Mouse (Mus musculus) C2C12 (cell line): ENCODE data around the gene Fetub. TPM values are rescaled to one million over a fixed set of nuclear protein-coding genes. Genes with fewer than 3 reads are reported as not detected.
A peak's percentile ranks its signal among the peaks of the same experiment; 100 is the strongest.

Source experiments
- H3K27me3 ChIP-seq: one replicate; pipeline ENCODE4 v1.6.1; 2011; ENCODE audit not compliant: control insufficient read depth, insufficient read depth, insufficient read length
- H3K36me3 ChIP-seq: one replicate; pipeline ENCODE4 v1.6.1; 2011; ENCODE audit not compliant: control insufficient read depth, insufficient read depth
- H3K4me3 ChIP-seq: one replicate; pipeline ENCODE4 v1.5.1; 2011; ENCODE audit warnings: mild to moderate bottlenecking, control low read depth; ENCODE audit not compliant: poor library complexity, insufficient read depth, severe bottlenecking
- H3K79me2 ChIP-seq: one replicate; pipeline ENCODE4 v1.6.1; 2011; ENCODE audit not compliant: control insufficient read depth, insufficient read depth
- H3K79me3 ChIP-seq: one replicate; pipeline ENCODE4 v1.6.1; 2011; ENCODE audit warnings: low read depth, control low read depth
- H3ac ChIP-seq: one replicate; pipeline ENCODE3; 2011; ENCODE audit warnings: low read depth; ENCODE audit not compliant: control insufficient read depth, insufficient read length
- CEBPB ChIP-seq: IDR thresholded peaks from one replicate; pipeline ENCODE4 v1.6.1; 2011; ENCODE audit warnings: low read depth, mild to moderate bottlenecking, control low read depth, moderate library complexity
- CTCF ChIP-seq: IDR thresholded peaks from one replicate; pipeline ENCODE4 v1.5.1; 2011; ENCODE audit not compliant: control insufficient read depth, insufficient read depth, insufficient read length
- FOSL1 ChIP-seq: IDR thresholded peaks from one replicate; pipeline ENCODE4 v1.8.0; 2011; ENCODE audit warnings: mild to moderate bottlenecking, low read length; ENCODE audit not compliant: poor library complexity, insufficient read depth, severe bottlenecking
- MAX ChIP-seq: IDR thresholded peaks from one replicate; pipeline ENCODE4 v1.6.1; 2011; ENCODE audit warnings: mild to moderate bottlenecking, control low read depth
- MYOD1 ChIP-seq: IDR thresholded peaks from one replicate; pipeline ENCODE4 v1.6.1; 2011; ENCODE audit warnings: low read depth; ENCODE audit not compliant: control insufficient read depth, insufficient read length
- MYOG ChIP-seq: IDR thresholded peaks from one replicate; pipeline ENCODE4 v1.6.1; 2011; ENCODE audit not compliant: control insufficient read depth, insufficient read length; ENCODE audit errors: extremely low read depth
- USF1 ChIP-seq: IDR thresholded peaks from one replicate; pipeline ENCODE4 v1.6.1; 2011; ENCODE audit warnings: low read depth, mild to moderate bottlenecking, control low read depth, moderate library complexity
- polyA plus RNA-seq: library from polyadenylated mRNA; unstranded; fragments of >200 nt; fragmentation: generic; extraction: Trizol; gene quantifications from one replicate; pipeline ENCODE4 v1.2.1, GENCODE M21; 2012; ENCODE audit warnings: missing spikeins

Fetub gene
- polyA plus RNA-seq, 1 experiment, result 2.3 TPM

- Histone ChIP-seq H3K27me3 (no peaks in the 10 kb centered on the region), H3ac (no peak overlapping the region), H3K79me3 (no peaks in the 10 kb centered on the region), H3K36me3 (no peaks in the 10 kb centered on the region), H3K79me2 (no peaks in the 10 kb centered on the region), H3K4me3 (no peak overlapping the region)
- TF ChIP-seq USF1 (no peak), CTCF (no peak), MYOG (no peak), FOSL1 (no peak), MYOD1 (no peak), MAX (no peak), CEBPB (no peak)
Observed at GRCm38 (mm10) chr16:22912886-22913285, 5.2 kb upstream of the Fetub start.

GRCm38 (mm10) chr16:22914276-22914675, 3.9 kb upstream of the Fetub start:
- Histone ChIP-seq H3ac (no peak overlapping the region), H3K79me2 (no peaks in the 10 kb centered on the region), H3K27me3 (no peaks in the 10 kb centered on the region), H3K36me3 (no peaks in the 10 kb centered on the region), H3K79me3 (no peaks in the 10 kb centered on the region), H3K4me3 (no peak overlapping the region)
- no peak for TF ChIP-seq MAX
- TF ChIP-seq CEBPB, result no peak
- TF ChIP-seq MYOD1, result no peak
- no peak for TF ChIP-seq MYOG
- no peak for TF ChIP-seq FOSL1
- no peak for TF ChIP-seq CTCF
- TF ChIP-seq USF1, result no peak

DNA sequence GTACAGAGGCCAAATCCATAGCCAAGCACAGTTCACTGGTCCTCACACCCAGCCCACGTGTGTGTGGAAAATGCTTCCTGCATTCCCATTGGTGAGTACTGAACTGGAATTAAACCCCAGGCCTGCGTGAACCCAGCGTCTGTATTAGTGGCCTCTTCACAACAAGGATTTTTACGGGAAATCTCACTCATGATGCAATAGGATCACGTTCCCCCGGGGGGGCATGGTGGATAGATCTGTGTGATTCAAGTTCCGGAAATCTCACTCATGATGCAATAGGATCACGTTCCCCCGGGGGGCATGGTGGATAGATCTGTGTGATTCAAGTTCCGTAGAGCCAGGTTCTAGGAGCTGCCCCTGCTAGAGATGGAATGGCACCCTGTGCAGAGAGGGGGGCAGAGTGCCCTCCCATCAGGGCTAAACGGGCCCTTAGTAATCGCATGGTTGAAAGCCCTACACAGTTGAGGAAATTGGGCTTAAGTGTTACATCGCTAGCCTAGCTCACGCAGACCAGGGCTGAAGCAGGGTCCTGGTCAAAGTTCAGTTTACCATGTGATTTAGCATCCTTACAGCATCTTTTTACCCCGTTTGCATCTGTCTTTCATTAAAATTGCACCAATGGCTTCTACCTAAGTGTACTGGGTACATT, 654 bp downstream of the Fetub start:
- Histone ChIP-seq H3K36me3 (no peaks in the 10 kb centered on the region), H3ac (no peak overlapping the region), H3K79me2 (no peaks in the 10 kb centered on the region), H3K27me3 (no peaks in the 10 kb centered on the region), H3K4me3 (no peak overlapping the region), H3K79me3 (no peaks in the 10 kb centered on the region)
- TF ChIP-seq MYOD1 (no peak), FOSL1 (no peak), MAX (no peak), MYOG (no peak), CEBPB (no peak), CTCF (no peak), USF1 (no peak)

DNA sequence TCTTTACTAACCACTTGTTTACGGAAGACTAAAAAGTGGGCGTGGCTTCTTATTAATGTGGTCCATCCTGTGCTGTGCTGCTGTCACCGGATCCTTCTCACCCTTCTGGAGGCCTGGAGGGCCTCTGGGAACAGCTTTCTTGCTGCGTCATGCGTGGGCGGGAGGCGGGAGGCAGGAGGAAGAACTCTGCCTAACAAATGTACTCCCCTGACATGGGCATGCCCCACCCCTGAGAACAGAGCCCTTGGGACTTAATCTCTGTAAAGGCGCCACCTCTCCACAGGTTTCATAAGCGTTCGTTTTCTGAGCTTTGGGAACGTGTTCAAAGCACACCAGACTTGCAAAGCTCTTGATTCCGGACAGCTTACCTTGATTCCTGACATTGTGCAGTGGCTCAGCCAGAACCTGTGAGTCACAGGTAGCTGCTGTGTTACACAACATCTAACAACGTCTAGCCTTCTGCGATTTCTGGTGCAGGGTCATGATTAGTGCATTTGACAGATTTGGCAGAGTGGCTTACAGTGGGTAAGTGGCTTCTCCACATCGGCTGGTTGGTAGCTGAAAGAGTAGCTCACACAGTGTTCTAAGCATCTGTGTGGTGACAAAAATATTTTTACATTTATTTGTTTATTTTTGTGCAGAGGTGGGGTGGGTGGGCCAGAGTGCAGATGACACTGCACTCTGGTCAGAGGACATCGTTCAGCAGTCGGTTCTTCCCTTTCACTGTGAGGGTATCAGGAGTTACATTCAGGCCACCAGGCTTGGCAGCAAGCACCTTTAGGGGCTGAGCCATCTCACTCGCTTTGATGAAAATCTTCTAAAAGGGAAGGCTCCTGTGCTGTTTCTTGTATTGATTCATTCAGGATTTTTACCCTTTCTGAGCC, 2.1 kb downstream of the Fetub start:
- Histone ChIP-seq H3K27me3 (no peaks in the 10 kb centered on the region), H3K36me3 (no peaks in the 10 kb centered on the region), H3ac (peak overlapping the region; percentile 57), H3K79me3 (no peaks in the 10 kb centered on the region), H3K79me2 (no peaks in the 10 kb centered on the region), H3K4me3 (no peak overlapping the region)
- TF ChIP-seq MYOG (no peak), CEBPB (peak; percentile 68), MAX (peak; percentile 22), MYOD1 (no peak), CTCF (no peak)

DNA sequence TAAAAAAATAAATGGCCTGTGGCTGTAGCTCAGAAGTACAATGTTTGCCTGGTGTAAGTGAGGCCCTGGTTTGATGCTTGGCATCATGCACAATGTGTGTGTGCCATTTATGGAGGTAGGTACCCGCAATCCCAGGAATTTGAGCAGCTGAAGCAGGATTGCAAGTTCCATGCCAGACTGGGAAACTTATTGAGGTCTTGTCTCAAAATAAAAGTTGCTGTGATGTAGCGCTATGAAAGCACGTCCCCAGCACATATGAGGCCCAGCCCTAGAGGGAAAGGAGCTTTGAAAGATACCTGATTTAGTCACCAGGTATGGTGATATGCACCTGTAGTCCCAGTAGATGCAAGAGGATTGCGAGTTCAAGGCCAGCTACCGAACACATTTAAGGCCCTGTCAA, 3.6 kb downstream of the Fetub start:
- Histone ChIP-seq H3ac (no peak overlapping the region), H3K79me3 (no peaks in the 10 kb centered on the region), H3K36me3 (no peaks in the 10 kb centered on the region), H3K4me3 (no peak overlapping the region), H3K27me3 (no peaks in the 10 kb centered on the region), H3K79me2 (no peaks in the 10 kb centered on the region)
- TF ChIP-seq USF1 (no peak), MAX (no peak), MYOG (no peak), CTCF (no peak), CEBPB (no peak), MYOD1 (no peak), FOSL1 (no peak)

DNA sequence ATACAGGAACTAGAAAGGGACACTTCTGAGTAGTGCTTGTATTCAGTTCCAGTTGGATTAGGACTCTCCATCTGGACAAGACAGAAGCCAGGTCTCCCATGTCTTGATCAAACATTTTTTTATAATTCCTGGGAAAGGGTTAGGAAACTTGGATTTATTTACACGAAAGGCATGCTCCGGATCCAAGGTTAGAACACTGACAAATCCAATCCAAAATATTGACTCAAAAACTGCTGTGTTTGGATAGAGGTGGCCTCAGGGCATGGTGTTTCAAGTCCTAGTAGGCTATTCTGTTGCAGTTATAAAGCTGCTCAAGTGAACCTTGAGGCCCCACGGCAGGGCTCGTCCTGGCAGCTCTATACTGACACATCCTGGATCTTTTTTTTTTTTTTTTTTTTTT, 4.3 kb downstream of the Fetub start:
- H3K36me3 ChIP-seq, result no peaks in the 10 kb centered on the region
- TF ChIP-seq CEBPB (no peak), CTCF (no peak), MYOD1 (no peak), MYOG (no peak), MAX (no peak), FOSL1 (no peak), USF1 (no peak)
- H3K27me3 ChIP-seq, result no peaks in the 10 kb centered on the region
- no peak overlapping the region for H3ac ChIP-seq
- H3K79me2 ChIP-seq, result no peaks in the 10 kb centered on the region
- H3K4me3 ChIP-seq, result no peak overlapping the region
- no peaks in the 10 kb centered on the region for H3K79me3 ChIP-seq
